Mouse (Mus musculus): Measurements from ENCODE around the gene Fthl17d. TPM values are rescaled to one million over a fixed set of nuclear protein-coding genes. Genes with fewer than 3 reads are reported as not detected.
"Not testable (repeated sequence)": the region's sequence is repeated elsewhere in the genome, so short reads cannot be mapped to it uniquely, and the experiment has no call there.

The Fthl17d gene
- polyA plus RNA-seq (2016; fragmentation: Nextera tagmentation; extraction: Ambion mirVana) = not detected in 2 replicates

- not testable (repeated sequence) for H3K27me3 ChIP-seq; H3K4me1 ChIP-seq; H3K27ac ChIP-seq; H3K4me2 ChIP-seq (replicated peaks); H3K4me3 ChIP-seq; ATAC-seq (ENCODE audit: insufficient number of reproducible peaks, insufficient read depth, low FRiP score, low TSS enrichment); H3K9me3 ChIP-seq; H3K36me3 ChIP-seq; H3K9ac ChIP-seq
- WGBS = no CpG with 5 or more reads among the region's 9 CpGs
Observed at GRCm38 (mm10) chrX:8986655-8987054, at the start of gene Fthl17d. Gene Fthl17d, minus strand, starts transcription at chrX:8986755.

- H3K9me3 ChIP-seq; H3K4me2 ChIP-seq (replicated peaks); ATAC-seq (ENCODE audit: insufficient number of reproducible peaks, insufficient read depth, low FRiP score, low TSS enrichment); H3K4me1 ChIP-seq; H3K27ac ChIP-seq; H3K9ac ChIP-seq; H3K27me3 ChIP-seq; H3K4me3 ChIP-seq; H3K36me3 ChIP-seq: not testable (repeated sequence)
- 100% methylated on average over 1 of the region's 10 CpGs for WGBS
Observed at GRCm38 (mm10) chrX:9033193-9033592, 46.6 kb upstream of the Fthl17d start, which contains the start of gene Fthl17e. Gene Fthl17e, plus strand, starts transcription at chrX:9033493.

- H3K9ac ChIP-seq = no peak overlapping the region
- WGBS = 63% methylated on average over 10 of the region's 10 CpGs
- no peak overlapping the region for H3K4me3 ChIP-seq
- H3K4me1 ChIP-seq = no peaks in the 10 kb centered on the region
- H3K4me2 ChIP-seq (replicated peaks) = no peak overlapping the region
- no peak overlapping the region for H3K27ac ChIP-seq
- no peaks in the 10 kb centered on the region for H3K9me3 ChIP-seq
- no peaks in the 10 kb centered on the region for H3K27me3 ChIP-seq
- H3K36me3 ChIP-seq = no peaks in the 10 kb centered on the region
- no peak for ATAC-seq (ENCODE audit: insufficient number of reproducible peaks, insufficient read depth, low FRiP score, low TSS enrichment)
Observed at GRCm38 (mm10) chrX:9019481-9019880, 32.9 kb upstream of the Fthl17d start.

GRCm38 (mm10) chrX:9016079-9016478 is 29.5 kb upstream of the Fthl17d start:
- ATAC-seq (ENCODE audit: insufficient number of reproducible peaks, insufficient read depth, low FRiP score, low TSS enrichment) = no peak
- H3K27ac ChIP-seq = no peak overlapping the region
- no peak overlapping the region for H3K9ac ChIP-seq
- H3K4me3 ChIP-seq = no peak overlapping the region
- H3K4me2 ChIP-seq (replicated peaks) = no peak overlapping the region
- 29% methylated on average over 1 of the region's 1 CpGs for WGBS
- no peaks in the 10 kb centered on the region for H3K9me3 ChIP-seq
- H3K4me1 ChIP-seq = no peaks in the 10 kb centered on the region
- no peaks in the 10 kb centered on the region for H3K27me3 ChIP-seq
- H3K36me3 ChIP-seq = no peaks in the 10 kb centered on the region

GRCm38 (mm10) chrX:8976459-8976858 is 10.1 kb downstream of the Fthl17d start, which contains the start of gene Fthl17c:
Gene Fthl17c, minus strand, starts transcription at chrX:8976559.
- H3K27me3 ChIP-seq; H3K4me2 ChIP-seq (replicated peaks); H3K9ac ChIP-seq; H3K27ac ChIP-seq; ATAC-seq (ENCODE audit: insufficient number of reproducible peaks, insufficient read depth, low FRiP score, low TSS enrichment); H3K4me3 ChIP-seq; H3K9me3 ChIP-seq; H3K4me1 ChIP-seq; H3K36me3 ChIP-seq: not testable (repeated sequence)
- WGBS = no CpG with 5 or more reads among the region's 11 CpGs

- H3K4me1 ChIP-seq; ATAC-seq (ENCODE audit: insufficient number of reproducible peaks, insufficient read depth, low FRiP score, low TSS enrichment); H3K4me3 ChIP-seq; H3K4me2 ChIP-seq (replicated peaks); H3K27me3 ChIP-seq; H3K36me3 ChIP-seq; H3K27ac ChIP-seq; H3K9ac ChIP-seq; H3K9me3 ChIP-seq: not testable (repeated sequence)
- WGBS = 34% methylated on average over 4 of the region's 4 CpGs
Observed at GRCm38 (mm10) chrX:8964618-8965017, 21.9 kb downstream of the Fthl17d start.

GRCm38 (mm10) chrX:8962875-8963274 is 23.7 kb downstream of the Fthl17d start, which contains the start of gene Fthl17b:
Gene Fthl17b, minus strand, starts transcription at chrX:8962975.
- WGBS = 89% methylated on average over 4 of the region's 11 CpGs
- not testable (repeated sequence) for H3K27ac ChIP-seq; H3K4me1 ChIP-seq; H3K9me3 ChIP-seq; H3K36me3 ChIP-seq; H3K9ac ChIP-seq; H3K4me3 ChIP-seq; H3K27me3 ChIP-seq; ATAC-seq (ENCODE audit: insufficient number of reproducible peaks, insufficient read depth, low FRiP score, low TSS enrichment); H3K4me2 ChIP-seq (replicated peaks)

GRCm38 (mm10) chrX:8948130-8948805 is 38.3 kb downstream of the Fthl17d start:
- H3K9ac ChIP-seq; H3K9me3 ChIP-seq; ATAC-seq (ENCODE audit: insufficient number of reproducible peaks, insufficient read depth, low FRiP score, low TSS enrichment); H3K4me2 ChIP-seq (replicated peaks); H3K4me3 ChIP-seq; H3K27ac ChIP-seq; H3K27me3 ChIP-seq; H3K4me1 ChIP-seq; H3K36me3 ChIP-seq: not testable (repeated sequence)
- 21% methylated on average over 7 of the region's 7 CpGs for WGBS

- no peaks in the 10 kb centered on the region for H3K27me3 ChIP-seq
- WGBS = 82% methylated on average over 8 of the region's 8 CpGs
- H3K36me3 ChIP-seq = no peaks in the 10 kb centered on the region
- no peaks in the 10 kb centered on the region for H3K4me1 ChIP-seq
- H3K9ac ChIP-seq = no peak overlapping the region
- no peaks in the 10 kb centered on the region for H3K9me3 ChIP-seq
- no peak overlapping the region for H3K4me2 ChIP-seq (replicated peaks)
- no peak overlapping the region for H3K27ac ChIP-seq
- ATAC-seq (ENCODE audit: insufficient number of reproducible peaks, insufficient read depth, low FRiP score, low TSS enrichment) = no peak
- no peak overlapping the region for H3K4me3 ChIP-seq
Observed at GRCm38 (mm10) chrX:8944041-8944440, 42.5 kb downstream of the Fthl17d start.

Other genes starting within 250 kb of the Fthl17d start
- not detected in 2 replicates for gene Ssx9, start 238.3 kb downstream of the Fthl17d start, polyA plus RNA-seq (2016; fragmentation: Nextera tagmentation; extraction: Ambion mirVana)
- not detected in 2 replicates for gene Ssxb5, start 183.1 kb downstream of the Fthl17d start, polyA plus RNA-seq (2016; fragmentation: Nextera tagmentation; extraction: Ambion mirVana)
- not detected in 2 replicates for gene Gm6592, start 142.8 kb downstream of the Fthl17d start, polyA plus RNA-seq (2016; fragmentation: Nextera tagmentation; extraction: Ambion mirVana)
- gene Gm5751, start 112.5 kb downstream of the Fthl17d start, polyA plus RNA-seq (2016; fragmentation: Nextera tagmentation; extraction: Ambion mirVana) = not detected in 2 replicates
- gene B630019K06Rik, start 94.4 kb downstream of the Fthl17d start, polyA plus RNA-seq (2016; fragmentation: Nextera tagmentation; extraction: Ambion mirVana) = 8.0 and 9.3 TPM in 2 replicates
- not detected in 2 replicates for gene Fthl17b, start 23.8 kb downstream of the Fthl17d start, polyA plus RNA-seq (2016; fragmentation: Nextera tagmentation; extraction: Ambion mirVana)
- not detected in 2 replicates for gene Fthl17c, start 10.2 kb downstream of the Fthl17d start, polyA plus RNA-seq (2016; fragmentation: Nextera tagmentation; extraction: Ambion mirVana)
- gene Fthl17e, start 46.7 kb upstream of the Fthl17d start, polyA plus RNA-seq (2016; fragmentation: Nextera tagmentation; extraction: Ambion mirVana) = not detected in 2 replicates
- gene Fthl17f, start 76.3 kb upstream of the Fthl17d start, polyA plus RNA-seq (2016; fragmentation: Nextera tagmentation; extraction: Ambion mirVana) = not detected in 2 replicates
- not detected in 2 replicates for gene 4930402K13Rik, start 117.8 kb upstream of the Fthl17d start, polyA plus RNA-seq (2016; fragmentation: Nextera tagmentation; extraction: Ambion mirVana)
- 1.1 and 1.3 TPM in 2 replicates for gene Lancl3, start 213.1 kb upstream of the Fthl17d start, polyA plus RNA-seq (2016; fragmentation: Nextera tagmentation; extraction: Ambion mirVana)

Data from embryonic facial prominence, embryonic 12.5 days (tissue).